Mouse (Mus musculus): Measurements from ENCODE around the gene Epha6. TPM values are rescaled to one million over a fixed set of nuclear protein-coding genes. Genes with fewer than 3 reads are reported as not detected.

The Epha6 gene
- 0.96 and 1.3 TPM in 2 replicates for polyA plus RNA-seq (2016; fragmentation: Nextera tagmentation; extraction: Ambion mirVana)

GRCm38 (mm10) chr16:60605061-60605831, at the start of gene Epha6:
Epha6 (minus strand) TSS chr16:60605531.
- no peaks in the 10 kb centered on the region for H3K36me3 ChIP-seq (replicated peaks)
- H3K27ac ChIP-seq = no peak within 1 kb of the TSS
- H3K9me3 ChIP-seq = no peaks in the 10 kb centered on the region
- ATAC-seq (ENCODE audit: low FRiP score) = peak; percentile 81
- H3K9ac ChIP-seq = peak within 1 kb of the TSS; percentile 56
- peak within 1 kb of the TSS; percentile 94 for H3K4me2 ChIP-seq
- H3K4me1 ChIP-seq = peaks cover 18% of the 10 kb centered on the region
- peaks cover 23% of the 10 kb centered on the region; the same call in 1 of the 2 replicates for H3K27me3 ChIP-seq
- WGBS = 0% methylated on average over 45 of the region's 45 CpGs
- H3K4me3 ChIP-seq (replicated peaks) = peak within 1 kb of the TSS; percentile 52

GRCm38 (mm10) chr16:60651716-60652115, 46.4 kb upstream of the Epha6 start:
- H3K27ac ChIP-seq = no peak overlapping the region
- ATAC-seq (ENCODE audit: low FRiP score) = no peak
- H3K36me3 ChIP-seq (replicated peaks) = no peaks in the 10 kb centered on the region
- no peaks in the 10 kb centered on the region for H3K27me3 ChIP-seq
- no peak overlapping the region for H3K4me2 ChIP-seq
- no peaks in the 10 kb centered on the region for H3K9me3 ChIP-seq
- H3K4me3 ChIP-seq (replicated peaks) = no peak overlapping the region
- H3K9ac ChIP-seq = no peak overlapping the region
- H3K4me1 ChIP-seq = no peaks in the 10 kb centered on the region

GRCm38 (mm10) chr16:60628091-60628490, 22.8 kb upstream of the Epha6 start:
- Histone ChIP-seq H3K27ac (no peak overlapping the region), H3K36me3 (replicated peaks) (no peaks in the 10 kb centered on the region), H3K4me1 (no peaks in the 10 kb centered on the region), H3K9me3 (no peaks in the 10 kb centered on the region), H3K9ac (no peak overlapping the region), H3K4me2 (no peak overlapping the region), H3K27me3 (no peaks in the 10 kb centered on the region), H3K4me3 (replicated peaks) (no peak overlapping the region)
- no peak for ATAC-seq (ENCODE audit: low FRiP score)

GRCm38 (mm10) chr16:60605832-60606583, 677 bp upstream of the Epha6 start:
- peak overlapping the region; percentile 94 for H3K4me2 ChIP-seq
- peak; percentile 88 for ATAC-seq (ENCODE audit: low FRiP score)
- WGBS = under 1% methylated on average over 34 of the region's 38 CpGs
- H3K9me3 ChIP-seq = no peaks in the 10 kb centered on the region
- peaks cover 23% of the 10 kb centered on the region; the same call in 1 of the 2 replicates for H3K27me3 ChIP-seq
- no peak overlapping the region for H3K27ac ChIP-seq
- H3K9ac ChIP-seq = peak overlapping the region; percentile 56
- H3K4me1 ChIP-seq = peaks cover 18% of the 10 kb centered on the region
- peak overlapping the region; percentile 52 for H3K4me3 ChIP-seq (replicated peaks)
- H3K36me3 ChIP-seq (replicated peaks) = no peaks in the 10 kb centered on the region

GRCm38 (mm10) chr16:60604613-60605012, 718 bp downstream of the Epha6 start:
- Histone ChIP-seq H3K36me3 (replicated peaks) (no peaks in the 10 kb centered on the region), H3K4me1 (peaks cover 18% of the 10 kb centered on the region), H3K27ac (no peak overlapping the region), H3K9me3 (no peaks in the 10 kb centered on the region), H3K27me3 (peaks cover 23% of the 10 kb centered on the region; the same call in 1 of the 2 replicates), H3K9ac (peak overlapping the region; percentile 56), H3K4me3 (replicated peaks) (peak overlapping the region; percentile 52), H3K4me2 (peak overlapping the region; percentile 94)
- under 1% methylated on average over 10 of the region's 10 CpGs for WGBS
- 0 out of 2 replicates have a peak, but pooled peaks have one; percentile 9 for ATAC-seq (ENCODE audit: low FRiP score)

- H3K9ac ChIP-seq = no peak overlapping the region
- H3K4me3 ChIP-seq (replicated peaks) = no peak overlapping the region
- H3K9me3 ChIP-seq = no peaks in the 10 kb centered on the region
- no peak overlapping the region for H3K27ac ChIP-seq
- no peak for ATAC-seq (ENCODE audit: low FRiP score)
- H3K4me1 ChIP-seq = no peaks in the 10 kb centered on the region
- WGBS = 88% methylated on average over 3 of the region's 3 CpGs
- H3K36me3 ChIP-seq (replicated peaks) = no peaks in the 10 kb centered on the region
- no peak overlapping the region for H3K4me2 ChIP-seq
- no peaks in the 10 kb centered on the region for H3K27me3 ChIP-seq
Observed at GRCm38 (mm10) chr16:60585322-60585721, 20.0 kb downstream of the Epha6 start.

GRCm38 (mm10) chr16:60584695-60585094, 20.6 kb downstream of the Epha6 start:
- WGBS = 85% methylated on average over 7 of the region's 7 CpGs
- ATAC-seq (ENCODE audit: low FRiP score) = no peak
- Histone ChIP-seq H3K4me2 (no peak overlapping the region), H3K4me3 (replicated peaks) (no peak overlapping the region), H3K27ac (no peak overlapping the region), H3K9ac (no peak overlapping the region), H3K4me1 (no peaks in the 10 kb centered on the region), H3K9me3 (no peaks in the 10 kb centered on the region), H3K36me3 (replicated peaks) (no peaks in the 10 kb centered on the region), H3K27me3 (no peaks in the 10 kb centered on the region)

- Histone ChIP-seq H3K9ac (no peak overlapping the region), H3K4me1 (no peaks in the 10 kb centered on the region), H3K4me2 (no peak overlapping the region), H3K27me3 (no peaks in the 10 kb centered on the region), H3K4me3 (replicated peaks) (no peak overlapping the region), H3K27ac (no peak overlapping the region), H3K9me3 (no peaks in the 10 kb centered on the region), H3K36me3 (replicated peaks) (no peaks in the 10 kb centered on the region)
- no peak for ATAC-seq (ENCODE audit: low FRiP score)
- WGBS = 41% methylated on average over 2 of the region's 2 CpGs
Observed at GRCm38 (mm10) chr16:60570546-60570945, 34.8 kb downstream of the Epha6 start.

GRCm38 (mm10) chr16:60544385-60544784, 60.9 kb downstream of the Epha6 start:
- Histone ChIP-seq H3K9ac (no peak overlapping the region), H3K27me3 (no peaks in the 10 kb centered on the region), H3K36me3 (replicated peaks) (no peaks in the 10 kb centered on the region), H3K4me1 (no peaks in the 10 kb centered on the region), H3K4me2 (no peak overlapping the region), H3K9me3 (no peaks in the 10 kb centered on the region), H3K27ac (no peak overlapping the region), H3K4me3 (replicated peaks) (no peak overlapping the region)
- WGBS = 78% methylated on average over 4 of the region's 4 CpGs
- ATAC-seq (ENCODE audit: low FRiP score) = no peak

GRCm38 (mm10) chr16:60538233-60538632, 67.1 kb downstream of the Epha6 start:
- no peaks in the 10 kb centered on the region for H3K27me3 ChIP-seq
- H3K27ac ChIP-seq = no peak overlapping the region
- H3K36me3 ChIP-seq (replicated peaks) = no peaks in the 10 kb centered on the region
- no peak overlapping the region for H3K9ac ChIP-seq
- peak; percentile 65; the same call in 1 of the 2 replicates for ATAC-seq (ENCODE audit: low FRiP score)
- H3K4me2 ChIP-seq = no peak overlapping the region
- no peaks in the 10 kb centered on the region for H3K9me3 ChIP-seq
- no peak overlapping the region for H3K4me3 ChIP-seq (replicated peaks)
- no peaks in the 10 kb centered on the region for H3K4me1 ChIP-seq

GRCm38 (mm10) chr16:60509707-60510106, 95.6 kb downstream of the Epha6 start:
- H3K4me1 ChIP-seq = peaks cover 4% of the 10 kb centered on the region
- no peaks in the 10 kb centered on the region for H3K36me3 ChIP-seq (replicated peaks)
- 27% methylated on average over 3 of the region's 3 CpGs for WGBS
- H3K4me3 ChIP-seq (replicated peaks) = no peak overlapping the region
- ATAC-seq (ENCODE audit: low FRiP score) = no peak
- no peak overlapping the region for H3K27ac ChIP-seq
- H3K9me3 ChIP-seq = no peaks in the 10 kb centered on the region
- H3K27me3 ChIP-seq = no peaks in the 10 kb centered on the region
- H3K4me2 ChIP-seq = no peak overlapping the region
- no peak overlapping the region for H3K9ac ChIP-seq

- Histone ChIP-seq H3K4me1 (no peaks in the 10 kb centered on the region), H3K27ac (no peak overlapping the region), H3K9me3 (no peaks in the 10 kb centered on the region), H3K36me3 (replicated peaks) (no peaks in the 10 kb centered on the region), H3K4me3 (replicated peaks) (no peak overlapping the region), H3K9ac (no peak overlapping the region), H3K4me2 (no peak overlapping the region), H3K27me3 (no peaks in the 10 kb centered on the region)
- no peak for ATAC-seq (ENCODE audit: low FRiP score)
- WGBS = 95% methylated on average over 1 of the region's 1 CpGs
Observed at GRCm38 (mm10) chr16:60499567-60499966, 105.8 kb downstream of the Epha6 start.

All from forebrain, embryonic 12.5 days (tissue).